Mouse (Mus musculus): ENCODE measurements around the gene Mblac2.
A peak's percentile ranks its signal among the peaks of the same experiment; 100 is the strongest.
"Not testable (repeated sequence)": the region's sequence is repeated elsewhere in the genome, so short reads cannot be mapped to it uniquely, and the experiment has no call there.

Mblac2 gene

DNA sequence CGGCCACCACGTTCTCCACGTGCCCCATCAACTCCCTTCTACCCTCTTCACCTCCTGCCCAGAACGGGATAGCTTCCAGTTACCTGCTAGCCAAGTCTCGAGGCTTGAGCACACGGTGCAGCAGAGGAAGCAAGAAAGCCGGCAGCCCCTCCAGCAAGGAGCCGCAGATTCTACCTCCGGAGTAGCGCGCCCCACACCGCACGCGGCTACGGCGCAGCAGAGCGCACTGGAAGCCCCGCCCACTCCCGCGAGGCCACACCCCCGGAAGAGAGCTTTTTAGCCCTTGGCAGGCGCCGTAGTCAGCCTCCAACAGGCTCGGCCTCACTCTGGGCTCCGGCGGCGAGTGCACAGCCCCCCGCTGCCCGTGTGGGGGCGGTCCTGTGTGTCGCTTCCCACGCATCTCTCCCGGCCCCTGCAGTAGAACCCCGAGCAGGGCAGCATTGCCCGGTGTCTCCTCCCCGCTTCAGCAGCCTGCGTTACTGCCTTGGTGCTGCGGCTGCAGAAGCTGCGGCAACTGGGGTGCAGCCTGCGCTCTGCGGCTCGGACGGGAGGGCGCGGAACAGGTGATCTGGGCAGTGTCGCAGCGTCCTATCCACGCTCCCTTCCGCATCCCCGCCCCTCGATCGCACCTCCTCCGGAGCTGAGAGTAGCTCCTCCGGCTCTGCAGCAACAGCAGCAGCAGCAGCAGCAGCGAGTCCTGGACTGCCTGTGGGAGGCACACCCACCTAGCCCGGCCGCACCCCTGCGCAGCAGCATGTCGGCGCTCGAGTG lies at the start of gene Mblac2, which contains the start of gene Polr3g:
TSS of gene Mblac2 (plus strand) at position 567 of the 771 bp plus-strand sequence.
TSS of gene Polr3g (minus strand) at position 239 of the 771 bp plus-strand sequence.
- DNase-seq (ENCODE audit: low spot score), result peak; percentile 93

- DNase-seq (ENCODE audit: low spot score), result no peak
These were observed 47.4 kb upstream of the Mblac2 start for GRCm38 (mm10) chr13:81663566-81664330.

GRCm38 (mm10) chr13:81664331-81664698 lies 46.8 kb upstream of the Mblac2 start:
- DNase-seq (ENCODE audit: low spot score), result no peak

DNA sequence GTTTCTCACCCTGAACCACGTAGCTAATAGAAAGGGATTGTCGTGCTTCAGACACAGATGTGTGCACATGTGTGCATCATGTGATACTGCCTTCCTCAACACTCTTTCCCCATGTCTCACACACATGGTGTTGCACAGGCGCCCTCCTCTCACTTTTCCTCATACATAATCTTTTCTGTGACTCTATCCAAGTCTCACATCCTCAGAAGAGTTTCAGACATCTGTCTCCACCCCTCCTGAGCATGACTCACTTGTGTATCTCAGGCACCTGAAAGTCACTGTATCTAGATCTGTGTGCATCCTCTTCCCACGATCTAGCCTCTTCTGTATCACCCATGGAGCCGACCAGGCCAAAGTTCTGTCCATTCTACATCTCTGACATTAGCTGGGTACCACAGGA lies 43.4 kb upstream of the Mblac2 start:
- DNase-seq (ENCODE audit: low spot score), result no peak

DNA sequence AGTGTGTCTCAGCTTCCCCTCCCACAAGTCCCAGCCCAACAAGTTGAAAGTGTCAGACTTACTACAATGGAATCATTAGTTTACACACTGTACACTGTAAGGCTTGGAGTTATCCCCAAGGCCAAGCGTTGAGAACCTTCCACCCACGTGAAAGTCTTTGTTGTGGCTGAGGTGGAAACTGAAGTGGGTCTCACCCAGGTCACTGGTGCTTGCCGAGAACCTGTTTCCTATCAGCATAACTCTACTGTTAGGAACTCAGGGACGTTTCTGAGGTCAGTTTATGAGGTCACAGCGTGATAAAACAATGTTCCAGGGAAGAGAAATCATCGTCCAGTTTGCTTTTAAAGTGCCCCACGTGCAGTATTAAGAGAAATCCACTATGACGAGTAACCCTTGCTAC lies 35.8 kb upstream of the Mblac2 start:
- no peak for DNase-seq (ENCODE audit: low spot score)

DNA sequence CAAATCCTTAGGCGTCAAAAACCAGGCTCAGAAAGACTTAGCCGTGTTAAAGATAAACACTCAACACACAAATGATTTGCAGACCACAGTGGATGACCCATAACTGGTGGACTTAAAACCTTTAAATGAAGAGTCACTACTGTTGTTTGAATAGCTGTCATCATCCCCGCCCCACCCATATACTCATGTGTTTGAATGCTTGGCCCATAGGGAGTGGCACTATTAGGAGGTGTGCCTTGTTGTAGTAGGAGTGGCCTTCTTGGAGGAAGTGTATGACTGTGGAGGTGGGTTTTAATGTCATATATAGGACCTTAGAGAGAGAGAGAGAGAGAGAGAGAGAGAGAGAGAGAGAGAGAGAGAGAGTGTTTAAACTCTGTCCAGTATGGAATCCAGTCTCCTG lies 28.0 kb upstream of the Mblac2 start:
- no peak for DNase-seq (ENCODE audit: low spot score)

- no peak for DNase-seq (ENCODE audit: low spot score)
These were observed 26.9 kb upstream of the Mblac2 start for GRCm38 (mm10) chr13:81684258-81684657.

- DNase-seq (ENCODE audit: low spot score), result no peak
These were observed 26.3 kb upstream of the Mblac2 start for GRCm38 (mm10) chr13:81684884-81685283.

DNA sequence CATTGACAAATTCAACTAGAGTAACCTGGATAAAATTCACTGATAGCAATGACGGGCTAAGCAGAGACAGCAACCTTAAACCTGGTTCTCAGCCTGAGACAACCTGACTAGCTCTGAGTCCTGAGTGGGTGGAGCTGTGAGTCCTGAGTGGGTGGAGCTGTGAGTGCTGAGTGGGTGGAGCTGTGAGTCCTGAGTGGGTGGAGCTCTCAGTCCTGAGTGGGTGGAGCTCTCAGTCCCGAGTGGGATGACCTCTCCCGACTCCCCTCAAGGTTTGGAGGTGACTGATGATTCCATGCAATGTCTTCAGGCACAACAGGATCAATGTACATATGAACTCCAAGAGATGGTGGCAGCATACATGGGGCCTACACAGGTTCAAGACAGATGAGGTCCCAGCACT lies 21.6 kb upstream of the Mblac2 start:
- no peak for DNase-seq (ENCODE audit: low spot score)

DNA sequence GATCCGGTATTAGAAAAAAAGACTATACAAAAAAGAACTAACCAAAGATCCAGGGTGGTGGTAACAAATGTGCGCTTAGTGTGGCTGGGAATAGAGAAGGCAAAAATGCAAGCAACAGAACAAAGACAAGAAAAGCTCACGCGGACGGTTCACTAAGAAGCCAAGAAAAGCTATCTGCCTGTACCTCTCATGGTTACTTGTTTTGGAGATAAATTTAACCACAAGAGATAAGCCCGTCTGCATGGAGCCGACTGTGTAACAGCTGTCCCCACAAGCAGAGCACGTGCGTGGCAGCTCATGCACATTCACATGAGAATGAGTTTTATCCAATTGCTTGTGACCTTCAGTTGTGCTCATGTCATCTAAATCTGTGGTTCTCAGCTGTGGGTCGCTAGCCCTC lies 20.7 kb upstream of the Mblac2 start:
- no peak for DNase-seq (ENCODE audit: low spot score)

DNA sequence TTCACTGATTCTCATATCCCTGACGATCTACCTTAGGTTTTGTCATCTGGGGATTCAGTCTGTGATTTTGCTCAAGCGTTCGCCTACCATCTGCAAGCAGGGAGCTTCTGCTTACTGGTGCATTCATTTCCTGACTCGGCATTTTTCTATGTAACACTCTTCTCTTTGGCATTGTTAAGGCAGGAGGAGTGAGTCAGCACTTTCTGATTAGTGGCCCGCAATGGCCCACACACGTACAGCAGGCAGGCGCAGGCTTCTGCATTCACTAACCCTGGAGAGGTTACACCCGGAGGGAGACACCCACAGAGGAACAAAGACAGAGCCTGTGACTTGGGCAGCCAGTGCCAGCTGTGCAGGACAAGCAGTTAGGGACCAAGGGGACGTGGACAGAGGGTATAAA lies 19.5 kb upstream of the Mblac2 start:
- DNase-seq (ENCODE audit: low spot score), result no peak

DNA sequence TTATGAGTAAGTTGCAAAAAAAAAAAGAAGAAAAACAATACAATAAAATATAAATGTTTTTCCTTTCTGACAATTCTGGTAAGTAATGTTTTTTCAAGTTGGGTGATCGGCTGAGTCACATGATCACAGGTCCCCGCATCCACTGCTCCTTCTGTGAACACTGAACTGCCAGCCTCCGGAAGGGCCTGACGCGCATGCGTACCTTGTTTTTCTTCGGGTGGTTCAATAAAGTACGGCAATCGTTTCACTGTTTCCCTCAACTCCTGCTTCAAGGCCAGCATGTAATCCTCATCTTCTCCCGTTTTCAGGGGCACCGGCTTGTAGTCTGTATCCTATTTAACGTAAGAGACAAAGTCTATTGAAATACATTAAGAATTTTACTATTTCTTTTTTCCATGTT lies 16.7 kb upstream of the Mblac2 start:
- no peak for DNase-seq (ENCODE audit: low spot score)

GRCm38 (mm10) chr13:81703148-81703547 lies 8.0 kb upstream of the Mblac2 start:
- no peak for DNase-seq (ENCODE audit: low spot score)

GRCm38 (mm10) chr13:81703621-81704020 lies 7.5 kb upstream of the Mblac2 start:
- no peak for DNase-seq (ENCODE audit: low spot score)

DNA sequence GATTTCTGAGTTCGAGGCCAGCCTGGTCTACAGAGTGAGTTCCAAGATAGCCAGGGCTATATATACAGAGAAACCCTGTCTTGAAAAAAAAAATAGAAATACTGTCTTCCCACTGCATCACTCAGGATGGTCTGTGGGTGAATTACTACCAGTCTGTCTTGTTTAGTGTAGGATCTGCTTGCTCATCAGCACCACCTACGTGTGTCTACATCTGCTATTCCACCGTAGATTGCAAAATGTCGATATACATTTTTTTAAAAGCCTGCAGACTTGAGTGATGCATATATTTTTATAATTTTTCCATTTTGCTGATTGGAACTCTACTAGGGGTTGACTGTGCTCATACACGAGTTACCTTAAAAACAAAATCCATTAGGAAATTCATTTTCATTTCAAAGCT lies 4.8 kb upstream of the Mblac2 start:
- no peak for DNase-seq (ENCODE audit: low spot score)

DNA sequence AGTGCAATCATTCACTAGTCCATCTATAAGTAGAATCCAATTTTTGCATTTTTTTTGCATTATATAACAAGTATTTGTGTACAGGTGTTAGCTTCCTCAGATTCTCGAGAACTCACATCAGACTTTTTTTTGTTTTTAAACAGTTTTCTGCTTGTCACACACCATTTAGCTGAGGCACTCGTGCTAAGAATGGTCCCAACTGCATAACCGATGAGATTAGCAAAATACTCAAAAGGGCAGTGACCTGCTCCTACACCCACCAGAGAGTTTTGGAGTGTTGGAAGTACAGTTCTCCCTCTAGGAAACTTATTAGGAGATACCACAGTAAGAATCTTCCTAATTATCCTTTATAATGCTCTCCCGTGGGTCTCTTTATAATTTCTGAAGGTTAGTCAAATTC lies 1.3 kb upstream of the Mblac2 start:
- DNase-seq (ENCODE audit: low spot score), result no peak

DNA sequence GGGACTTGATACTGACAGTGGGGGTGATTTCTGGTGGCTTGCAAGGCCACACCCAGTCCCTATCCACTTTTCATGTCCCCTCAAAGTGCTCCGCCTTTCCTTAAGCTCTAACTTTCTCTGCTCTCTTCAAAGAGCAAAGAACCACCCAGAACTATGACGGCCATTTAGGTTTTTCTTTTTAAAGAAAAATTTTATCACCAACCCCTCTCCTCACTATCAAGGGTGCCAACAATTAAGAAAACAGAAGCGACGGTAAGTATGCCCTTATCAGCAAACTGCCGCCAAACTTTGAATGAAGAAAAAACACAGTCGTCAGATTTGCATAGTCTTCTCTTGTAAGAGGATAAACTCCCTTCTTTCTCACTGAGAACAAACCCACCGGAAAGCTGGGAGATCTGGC lies 875 bp upstream of the Mblac2 start:
- DNase-seq (ENCODE audit: low spot score), result no peak

GRCm38 (mm10) chr13:81711546-81712371 lies 618 bp downstream of the Mblac2 start:
- peak; percentile 22 for DNase-seq (ENCODE audit: low spot score)

GRCm38 (mm10) chr13:81713896-81714295 lies 2.8 kb downstream of the Mblac2 start:
- DNase-seq (ENCODE audit: low spot score), result no peak

GRCm38 (mm10) chr13:81728141-81728540 lies 17.0 kb downstream of the Mblac2 start:
- not testable (repeated sequence) for DNase-seq (ENCODE audit: low spot score)

DNA sequence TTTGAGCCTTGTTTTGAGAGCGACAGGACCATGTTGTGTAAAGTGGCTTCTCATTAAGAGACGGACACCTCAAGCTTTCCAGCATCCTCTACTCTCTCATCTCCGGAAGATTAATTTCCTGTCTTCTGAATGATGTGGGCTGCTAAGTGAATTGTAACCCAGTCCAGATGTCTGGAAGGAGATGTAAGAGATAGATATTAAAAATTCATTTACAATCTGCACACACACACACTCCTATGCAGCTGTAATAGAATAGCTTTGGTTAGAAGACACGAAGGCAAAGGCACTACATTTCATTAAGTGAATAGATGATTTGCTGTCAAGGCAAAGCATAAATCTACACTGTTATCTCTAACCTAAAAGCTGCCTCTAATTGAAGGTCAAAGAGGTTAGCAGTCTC lies 18.0 kb downstream of the Mblac2 start:
- no peak for DNase-seq (ENCODE audit: low spot score)

- no peak for DNase-seq (ENCODE audit: low spot score)
These were observed 19.2 kb downstream of the Mblac2 start for GRCm38 (mm10) chr13:81730362-81730761.

GRCm38 (mm10) chr13:81736606-81737005 lies 25.5 kb downstream of the Mblac2 start:
- DNase-seq (ENCODE audit: low spot score), result no peak
